Mouse (Mus musculus) frontal cortex, postnatal 25 days (tissue): Measurements from ENCODE around the gene Krtap4-13.
"Not testable (repeated sequence)": the region's sequence is repeated elsewhere in the genome, so short reads cannot be mapped to it uniquely, and the experiment has no call there.

Source experiments
- DNase-seq, 2 experiments: peaks; one replicate each; pipeline ENCODE4 v3.0.0; 2022; ENCODE audit warnings: low spot score in 2 of 2

Gene Krtap4-13

GRCm38 (mm10) chr11:99809792-99810191 is at the start of gene Krtap4-13:
Krtap4-13 (minus strand) TSS chr11:99809892.
- not testable (repeated sequence) for DNase-seq

GRCm38 (mm10) chr11:99858761-99859160 is 49.1 kb upstream of the Krtap4-13 start:
- DNase-seq, result no peak

DNA sequence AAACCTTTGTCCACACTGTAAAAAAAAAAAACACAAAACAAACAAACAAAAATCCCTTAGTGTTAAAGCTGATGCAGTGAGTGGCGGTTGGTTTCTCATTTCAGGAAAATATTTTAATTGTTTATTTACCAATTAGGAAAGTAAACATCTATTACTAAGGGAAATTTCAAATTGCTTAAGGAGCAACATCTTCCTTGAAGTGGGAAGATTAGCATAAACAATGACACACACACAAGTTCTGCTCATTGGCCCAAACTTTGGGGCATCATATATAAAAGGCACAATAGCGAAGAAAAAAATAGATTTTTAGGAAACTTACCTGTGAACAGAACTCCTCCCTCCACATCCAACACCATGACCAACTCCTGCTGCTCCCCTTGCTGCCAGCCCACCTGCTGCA is 47.9 kb upstream of the Krtap4-13 start, which contains the start of gene Gm11568:
TSS of gene Gm11568 (plus strand) at position 301 of the 400 bp plus-strand sequence.
- DNase-seq, result no peak

DNA sequence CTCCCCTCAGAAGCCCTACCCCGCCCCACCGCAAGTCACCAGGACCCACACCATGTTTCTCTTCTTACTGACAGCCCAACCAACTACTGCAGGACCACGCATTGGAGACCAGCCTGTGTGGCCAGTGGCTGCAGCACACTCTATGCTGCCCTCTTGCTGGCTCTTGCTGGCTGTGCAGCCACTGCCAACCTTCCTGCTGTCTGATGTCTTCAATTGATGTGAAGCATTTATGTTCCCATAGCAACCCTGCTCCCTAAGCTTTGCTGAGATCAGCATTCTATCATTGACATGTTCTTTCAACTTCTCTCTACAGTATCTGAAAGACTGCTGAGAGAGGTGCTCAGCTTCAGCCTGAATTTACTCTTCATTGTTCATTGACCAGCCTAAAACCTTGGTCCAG is 44.4 kb upstream of the Krtap4-13 start:
- no peak for DNase-seq

GRCm38 (mm10) chr11:99851508-99851907 is 41.8 kb upstream of the Krtap4-13 start, which contains the start of gene Krtap4-16:
Krtap4-16 (minus strand) TSS chr11:99851608.
- DNase-seq, result no peak

DNA sequence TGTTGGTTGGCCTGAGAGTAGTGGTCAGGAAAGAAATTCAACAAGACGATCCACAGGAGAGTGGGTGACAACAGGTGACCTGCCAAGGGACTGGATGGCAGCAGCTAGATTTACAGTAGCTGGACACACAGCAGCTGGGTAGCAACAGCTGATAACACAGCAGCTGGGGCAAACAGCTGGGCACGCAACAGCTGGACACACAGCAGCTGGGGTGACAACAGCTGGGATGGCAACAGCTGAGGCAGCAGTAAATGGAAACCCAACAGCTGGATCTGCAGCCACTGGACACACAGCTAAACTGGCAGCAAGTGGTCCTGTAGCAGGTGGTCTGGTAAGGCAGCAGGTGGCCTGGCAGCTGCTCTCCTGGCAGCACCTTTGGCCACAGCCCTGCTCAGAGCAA is 37.1 kb upstream of the Krtap4-13 start:
- no peak for DNase-seq

DNA sequence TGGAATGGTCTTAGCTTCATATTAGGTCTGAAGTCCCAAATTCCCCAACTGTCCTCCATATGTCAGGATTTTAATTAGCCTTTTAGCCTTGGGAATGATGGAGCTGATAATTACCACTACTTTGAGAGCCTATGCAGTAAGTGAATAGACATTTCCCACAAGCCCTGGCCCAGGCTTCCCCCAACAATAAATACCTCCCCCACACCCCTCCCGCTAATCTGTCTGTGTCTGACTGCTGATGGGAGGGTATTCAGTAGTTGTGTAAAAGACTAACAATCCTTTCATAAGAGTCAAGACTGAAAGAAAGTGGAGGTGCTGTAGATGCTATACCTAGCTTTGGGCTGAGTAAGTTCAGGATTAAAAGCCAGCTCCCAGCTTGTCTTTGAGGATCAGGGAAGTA is 32.5 kb upstream of the Krtap4-13 start:
- DNase-seq, result no peak

DNA sequence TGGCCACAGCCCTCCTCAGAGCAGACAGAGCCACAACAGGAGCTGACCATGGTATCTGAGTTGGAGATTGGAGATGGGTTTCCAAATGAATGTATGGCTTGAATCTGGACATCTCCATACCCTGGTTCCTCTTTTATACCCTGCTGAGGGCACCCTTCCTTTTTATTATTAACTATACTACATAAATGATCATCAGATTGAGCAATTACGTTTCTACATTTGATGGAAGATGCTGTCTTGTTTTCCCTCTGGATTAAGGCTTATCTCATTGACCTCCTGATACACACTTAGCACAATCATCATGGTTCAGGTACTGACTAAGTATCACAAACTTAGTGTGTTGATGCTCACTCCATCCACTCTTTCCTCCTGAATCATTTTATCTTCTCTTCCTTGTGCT is 28.3 kb upstream of the Krtap4-13 start, which contains the start of gene 2300003K06Rik:
TSS of gene 2300003K06Rik (minus strand) at position 101 of the 400 bp plus-strand sequence.
- no peak for DNase-seq

DNA sequence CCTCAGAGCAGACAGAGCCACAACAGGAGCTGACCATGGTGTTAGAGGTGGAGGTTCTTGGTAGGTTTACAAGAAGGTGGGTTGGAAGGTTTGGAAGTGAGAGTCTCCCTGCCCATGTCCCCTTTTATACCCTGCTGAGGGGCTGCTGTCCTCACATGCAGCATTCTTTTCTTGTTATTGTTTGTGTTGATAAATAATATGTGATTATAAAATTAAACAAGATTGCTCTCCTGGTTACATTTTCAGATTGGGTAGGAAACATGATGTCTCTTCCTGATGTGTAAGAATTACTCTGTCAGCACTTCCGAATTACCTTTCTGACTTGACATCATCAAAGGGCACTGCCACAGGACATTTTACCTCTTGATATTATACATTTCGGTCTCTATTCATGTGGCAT is 5.9 kb upstream of the Krtap4-13 start, which contains the start of gene Gm11564:
TSS of gene Gm11564 (minus strand) at position 101 of the 400 bp plus-strand sequence.
- DNase-seq, result not testable (repeated sequence)

GRCm38 (mm10) chr11:99804346-99804745 is 5.3 kb downstream of the Krtap4-13 start, which contains the start of gene Gm11554:
Gm11554 (minus strand) TSS chr11:99804446.
- not testable (repeated sequence) for DNase-seq

- not testable (repeated sequence) for DNase-seq
Measured at GRCm38 (mm10) chr11:99798832-99799231, 10.9 kb downstream of the Krtap4-13 start, which contains the start of gene Gm11569. Gm11569 (minus strand) TSS chr11:99798932.

- no peak for DNase-seq
Measured at GRCm38 (mm10) chr11:99793367-99793766, 16.3 kb downstream of the Krtap4-13 start, which contains the start of gene Gm11596. Gm11596 (minus strand) TSS chr11:99793467.

- DNase-seq, result not testable (repeated sequence)
Measured at GRCm38 (mm10) chr11:99784900-99785299, 24.8 kb downstream of the Krtap4-13 start, which contains the start of gene Krtap4-9. Krtap4-9 (plus strand) TSS chr11:99785200.

DNA sequence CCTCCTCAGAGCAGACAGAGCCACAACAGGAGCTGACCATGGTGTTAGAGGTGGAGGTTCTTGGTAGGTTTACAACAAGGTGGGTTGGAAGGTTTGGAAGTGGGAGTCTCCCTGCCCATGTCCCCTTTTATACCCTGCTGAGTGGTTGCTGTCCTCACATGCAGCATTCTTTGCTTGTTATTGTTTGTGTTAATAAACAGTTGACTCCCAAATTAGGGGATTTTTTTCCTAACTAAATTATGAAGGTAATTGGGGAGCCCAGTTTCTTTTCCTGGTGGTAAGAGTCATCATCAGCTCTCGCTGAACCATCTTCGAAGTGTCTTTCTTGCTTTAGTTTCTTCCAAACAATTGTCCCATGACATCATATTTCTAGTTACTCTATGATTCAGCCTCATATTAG is 29.1 kb downstream of the Krtap4-13 start, which contains the start of gene Krtap4-8:
TSS of gene Krtap4-8 (minus strand) at position 101 of the 400 bp plus-strand sequence.
- no peak for DNase-seq

- no peak for DNase-seq
Measured at GRCm38 (mm10) chr11:99778401-99778800, 31.3 kb downstream of the Krtap4-13 start.

GRCm38 (mm10) chr11:99772813-99773212 is 36.9 kb downstream of the Krtap4-13 start, which contains the start of gene Gm11595:
Gm11595 (minus strand) TSS chr11:99772913.
- DNase-seq, result not testable (repeated sequence)

DNA sequence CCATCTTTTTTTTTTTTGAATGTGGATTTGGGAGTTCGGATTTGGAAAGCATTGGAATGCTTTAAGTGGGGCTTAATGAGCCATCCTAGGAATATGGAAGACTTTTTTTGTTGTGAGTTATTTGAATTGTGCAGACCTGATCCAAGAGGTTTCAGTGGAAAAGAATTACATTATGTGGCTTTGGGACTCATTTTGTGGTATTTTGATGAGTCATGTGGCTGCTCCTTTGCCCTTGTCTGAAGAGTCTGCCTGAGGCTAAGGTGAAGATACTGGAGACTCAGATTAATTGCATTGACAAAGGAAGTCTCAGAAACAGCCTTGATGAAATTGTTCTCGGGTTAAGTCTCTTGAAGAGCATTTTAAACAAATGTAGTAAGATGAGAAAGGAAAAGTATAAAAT is 41.3 kb downstream of the Krtap4-13 start:
- DNase-seq, result no peak
